Mouse (Mus musculus) C2C12 (cell line): ENCODE results near the gene Adarb2. TPM values are rescaled to one million over a fixed set of nuclear protein-coding genes. Genes with fewer than 3 reads are reported as not detected.

ENCODE experiments used
- H3K27me3 ChIP-seq: one replicate; pipeline ENCODE4 v1.6.1; 2011; ENCODE audit not compliant: control insufficient read depth, insufficient read depth, insufficient read length
- H3K36me3 ChIP-seq: one replicate; pipeline ENCODE4 v1.6.1; 2011; ENCODE audit not compliant: control insufficient read depth, insufficient read depth
- H3K4me3 ChIP-seq: one replicate; pipeline ENCODE4 v1.5.1; 2011; ENCODE audit warnings: mild to moderate bottlenecking, control low read depth; ENCODE audit not compliant: poor library complexity, insufficient read depth, severe bottlenecking
- H3K79me2 ChIP-seq: one replicate; pipeline ENCODE4 v1.6.1; 2011; ENCODE audit not compliant: control insufficient read depth, insufficient read depth
- H3K79me3 ChIP-seq: one replicate; pipeline ENCODE4 v1.6.1; 2011; ENCODE audit warnings: low read depth, control low read depth
- H3ac ChIP-seq: one replicate; pipeline ENCODE3; 2011; ENCODE audit warnings: low read depth; ENCODE audit not compliant: control insufficient read depth, insufficient read length
- CEBPB ChIP-seq: IDR thresholded peaks from one replicate; pipeline ENCODE4 v1.6.1; 2011; ENCODE audit warnings: low read depth, mild to moderate bottlenecking, control low read depth, moderate library complexity
- CTCF ChIP-seq: IDR thresholded peaks from one replicate; pipeline ENCODE4 v1.5.1; 2011; ENCODE audit not compliant: control insufficient read depth, insufficient read depth, insufficient read length
- FOSL1 ChIP-seq: IDR thresholded peaks from one replicate; pipeline ENCODE4 v1.8.0; 2011; ENCODE audit warnings: mild to moderate bottlenecking, low read length; ENCODE audit not compliant: poor library complexity, insufficient read depth, severe bottlenecking
- MAX ChIP-seq: IDR thresholded peaks from one replicate; pipeline ENCODE4 v1.6.1; 2011; ENCODE audit warnings: mild to moderate bottlenecking, control low read depth
- MYOD1 ChIP-seq: IDR thresholded peaks from one replicate; pipeline ENCODE4 v1.6.1; 2011; ENCODE audit warnings: low read depth; ENCODE audit not compliant: control insufficient read depth, insufficient read length
- MYOG ChIP-seq: IDR thresholded peaks from one replicate; pipeline ENCODE4 v1.6.1; 2011; ENCODE audit not compliant: control insufficient read depth, insufficient read length; ENCODE audit errors: extremely low read depth
- USF1 ChIP-seq: IDR thresholded peaks from one replicate; pipeline ENCODE4 v1.6.1; 2011; ENCODE audit warnings: low read depth, mild to moderate bottlenecking, control low read depth, moderate library complexity
- polyA plus RNA-seq: library from polyadenylated mRNA; unstranded; fragments of >200 nt; fragmentation: generic; extraction: Trizol; gene quantifications from one replicate; pipeline ENCODE4 v1.2.1, GENCODE M21; 2012; ENCODE audit warnings: missing spikeins

Adarb2 gene
- polyA plus RNA-seq, 1 experiment: 0.01 TPM

DNA sequence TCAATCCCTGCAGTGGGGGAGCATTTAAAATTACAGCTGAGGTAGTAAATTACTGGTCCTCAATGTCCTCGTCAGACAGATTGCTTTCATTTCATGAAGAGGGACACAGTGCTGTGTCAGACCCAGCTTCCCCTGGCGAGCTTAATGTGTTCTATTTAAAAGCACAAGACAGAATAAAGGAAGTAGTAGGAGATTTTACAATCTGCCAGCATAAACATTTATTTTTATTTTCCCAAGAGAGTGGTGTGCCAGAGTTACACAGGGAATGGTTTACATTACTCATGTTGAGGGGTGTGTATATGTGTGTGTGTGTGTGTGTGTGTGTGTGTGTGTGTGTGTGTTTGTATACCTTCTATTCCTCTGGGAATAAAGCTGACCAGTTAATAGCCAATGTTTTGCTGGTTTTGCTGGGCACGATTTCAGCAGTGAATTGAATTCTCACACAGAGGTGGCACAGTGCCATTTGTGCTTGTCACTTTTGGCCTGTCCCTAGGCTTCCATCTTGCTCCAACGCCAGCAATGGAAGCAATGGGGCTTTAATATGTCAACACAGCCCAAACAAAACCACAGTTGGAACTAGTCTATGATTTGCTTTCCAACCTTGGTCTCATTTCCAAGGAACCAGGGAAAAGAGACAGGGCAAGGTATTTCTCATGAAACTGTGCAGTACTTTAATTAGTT lies 282.1 kb downstream of the Adarb2 start:
- TF ChIP-seq MYOG (no peak), MAX (no peak), CEBPB (no peak), CTCF (no peak), MYOD1 (no peak), USF1 (no peak), FOSL1 (no peak)
- H3K4me3 ChIP-seq: no peak overlapping the region
- H3K79me3 ChIP-seq: no peaks in the 10 kb centered on the region
- no peaks in the 10 kb centered on the region for H3K36me3 ChIP-seq
- no peak overlapping the region for H3ac ChIP-seq
- H3K27me3 ChIP-seq: no peaks in the 10 kb centered on the region
- H3K79me2 ChIP-seq: no peaks in the 10 kb centered on the region

DNA sequence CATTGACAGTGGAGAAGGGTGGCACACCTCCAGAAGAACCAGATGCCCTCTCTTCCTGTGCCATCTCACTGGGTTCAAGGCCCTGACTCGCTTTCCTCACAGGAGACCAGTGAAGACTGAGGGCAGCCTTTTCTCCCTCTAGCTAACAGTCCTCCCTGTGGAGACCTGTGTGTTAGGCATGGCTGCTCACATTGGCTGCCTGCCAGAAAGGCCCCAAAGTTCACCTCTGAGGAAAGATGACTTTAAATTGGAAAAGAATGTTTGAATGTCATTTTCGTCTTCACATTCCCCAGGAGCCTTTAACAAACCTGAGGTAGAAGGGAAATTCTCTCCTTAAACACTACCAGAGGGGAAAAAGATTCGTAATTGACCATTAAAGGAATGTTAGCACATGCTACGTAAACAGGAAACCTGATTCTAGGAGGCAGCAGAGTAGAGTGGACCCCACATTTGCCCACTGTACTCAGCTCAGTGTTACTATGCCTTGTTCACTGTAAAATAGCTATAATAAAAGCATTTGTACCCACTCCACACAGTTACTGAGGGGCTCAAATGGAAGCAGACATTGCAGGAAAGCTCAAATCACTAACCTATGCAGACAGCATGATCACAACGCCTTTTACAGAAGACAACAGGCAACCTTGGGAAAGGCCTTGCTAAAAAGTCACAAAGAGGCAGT lies 285.2 kb downstream of the Adarb2 start:
- no peak for TF ChIP-seq MYOG
- TF ChIP-seq MAX: no peak
- TF ChIP-seq FOSL1: no peak
- no peak for TF ChIP-seq USF1
- TF ChIP-seq CTCF: no peak
- TF ChIP-seq CEBPB: no peak
- TF ChIP-seq MYOD1: no peak
- no peak overlapping the region for H3ac ChIP-seq
- H3K36me3 ChIP-seq: no peaks in the 10 kb centered on the region
- no peaks in the 10 kb centered on the region for H3K79me3 ChIP-seq
- H3K4me3 ChIP-seq: no peak overlapping the region
- no peaks in the 10 kb centered on the region for H3K79me2 ChIP-seq
- H3K27me3 ChIP-seq: no peaks in the 10 kb centered on the region

DNA sequence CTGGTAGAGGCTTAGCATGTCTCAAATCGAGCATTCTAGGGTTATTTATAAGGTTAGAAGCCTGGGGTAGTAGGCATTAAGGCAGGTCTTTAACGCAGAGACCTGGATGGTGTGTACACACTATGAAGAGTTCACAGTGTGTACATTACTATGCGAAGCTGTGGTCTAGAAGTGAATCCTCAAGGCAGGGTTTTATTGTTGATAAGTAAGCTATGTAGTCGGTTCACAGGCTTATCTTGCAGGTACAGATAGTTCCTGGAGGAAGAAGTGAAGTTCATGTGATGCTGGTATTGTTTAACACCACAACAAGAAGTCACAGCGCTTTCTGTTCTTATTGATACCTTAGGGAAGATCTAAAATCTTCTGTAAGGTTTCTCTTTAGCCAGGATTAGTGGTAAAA lies 290.7 kb downstream of the Adarb2 start:
- Histone ChIP-seq H3K79me2 (no peaks in the 10 kb centered on the region), H3K27me3 (no peaks in the 10 kb centered on the region), H3K4me3 (no peak overlapping the region), H3K79me3 (no peaks in the 10 kb centered on the region), H3ac (no peak overlapping the region), H3K36me3 (no peaks in the 10 kb centered on the region)
- TF ChIP-seq MYOD1 (no peak), MAX (no peak), CTCF (no peak), USF1 (no peak), FOSL1 (no peak)

DNA sequence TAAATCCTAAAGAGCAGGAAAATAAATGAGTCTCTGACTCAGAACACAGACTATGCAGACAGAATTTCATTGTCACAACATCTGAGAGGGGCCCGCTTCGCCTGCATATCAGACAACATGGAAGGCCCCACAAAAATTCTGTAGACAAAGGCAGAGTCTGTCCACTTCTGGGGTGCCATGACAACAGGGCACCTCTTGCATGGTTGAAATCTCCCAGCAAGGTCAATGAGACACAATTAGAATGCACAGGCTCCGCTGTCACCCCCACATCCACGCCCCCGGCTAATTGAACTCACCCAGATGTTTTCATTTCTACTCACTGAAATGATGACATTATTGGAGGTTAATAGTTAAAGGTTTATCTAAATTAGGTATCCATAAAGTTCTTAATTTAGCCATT lies 296.9 kb downstream of the Adarb2 start:
- Histone ChIP-seq H3ac (no peak overlapping the region), H3K36me3 (no peaks in the 10 kb centered on the region)
- TF ChIP-seq USF1: no peak
- no peak for TF ChIP-seq MAX
- no peak for TF ChIP-seq CEBPB
- TF ChIP-seq FOSL1: no peak
- no peak for TF ChIP-seq CTCF
- TF ChIP-seq MYOG: no peak
- TF ChIP-seq MYOD1: no peak

DNA sequence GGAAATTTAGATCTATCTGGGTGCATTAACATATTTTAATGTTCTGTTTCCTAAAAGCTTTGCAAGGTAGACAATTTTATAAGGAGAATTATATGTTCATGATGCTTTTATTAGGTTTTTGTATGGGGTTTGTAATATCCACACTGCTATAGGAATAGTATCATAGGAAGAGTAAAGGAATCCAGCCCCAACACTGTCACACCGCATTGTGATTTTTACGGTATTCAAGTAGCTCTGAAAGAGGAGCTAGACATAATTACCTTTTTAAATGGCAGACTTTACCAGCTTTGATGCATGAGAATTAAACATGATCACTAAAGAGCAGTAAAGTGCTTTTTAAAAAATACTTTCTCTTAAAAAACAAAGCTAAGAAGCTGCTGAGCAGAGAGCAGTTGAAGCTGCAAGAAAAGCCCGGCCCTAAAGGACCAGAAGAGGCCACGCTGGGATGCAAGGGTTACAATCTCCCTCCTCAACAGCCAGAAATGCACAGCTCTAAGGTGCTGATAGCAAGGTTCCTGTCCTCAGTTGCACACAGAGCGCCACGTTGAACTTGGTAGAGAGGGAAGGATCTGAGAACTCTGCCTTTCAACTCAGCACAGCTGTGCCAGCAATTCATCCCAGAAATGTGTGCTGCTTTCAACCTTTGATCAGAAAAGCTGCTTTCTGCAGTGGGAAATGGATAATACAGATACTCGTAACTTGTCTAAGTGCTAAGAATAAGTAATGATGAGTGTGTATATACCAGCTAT lies 308.6 kb downstream of the Adarb2 start:
- TF ChIP-seq USF1: no peak
- TF ChIP-seq MYOG: no peak
- TF ChIP-seq MAX: no peak
- no peak for TF ChIP-seq MYOD1
- no peak for TF ChIP-seq CTCF
- no peak for TF ChIP-seq CEBPB
- TF ChIP-seq FOSL1: no peak
- Histone ChIP-seq H3K4me3 (no peak overlapping the region), H3K79me3 (no peaks in the 10 kb centered on the region), H3K79me2 (no peaks in the 10 kb centered on the region), H3ac (no peak overlapping the region), H3K27me3 (no peaks in the 10 kb centered on the region), H3K36me3 (no peaks in the 10 kb centered on the region)

More for the DNA sequence above, 296.9 kb downstream of the Adarb2 start:
- no peaks in the 10 kb centered on the region for H3K79me2 ChIP-seq
- H3K79me3 ChIP-seq: no peaks in the 10 kb centered on the region
- no peaks in the 10 kb centered on the region for H3K27me3 ChIP-seq
- no peak overlapping the region for H3K4me3 ChIP-seq
